In the genomic region with DNA sequence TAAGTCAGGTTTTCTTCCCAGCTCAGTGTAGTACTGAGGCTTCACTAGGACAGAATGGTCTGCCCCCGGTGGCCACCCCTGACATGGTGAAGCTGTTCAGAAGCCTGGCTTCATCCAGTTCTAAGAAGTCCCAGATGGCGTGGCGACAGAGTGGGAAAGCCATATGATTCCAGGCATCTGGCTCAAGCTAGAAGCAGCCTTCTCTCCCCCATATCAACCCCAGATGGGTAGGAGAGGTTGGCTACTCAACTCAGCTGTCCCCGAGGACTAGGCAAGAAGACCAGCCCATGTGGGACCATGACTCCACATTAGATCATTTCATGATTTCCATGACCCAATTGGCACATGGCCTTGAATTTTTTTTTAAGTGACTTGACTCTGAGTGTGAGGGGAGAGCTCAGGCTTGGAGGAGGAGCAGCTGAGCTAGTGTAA, we compare ENCODE assay signal across 9 mouse cellular contexts. TPM values are rescaled to one million over a fixed set of nuclear protein-coding genes. Genes with fewer than 3 reads are reported as not detected.
DNase-seq lines count a peak whose midpoint lies in the region; ATAC-seq lines count a peak whose summit lies in the region.
"Had no signal": no experiment of that assay in that cellular context is flagged by ENCODE, and none has a peak within 500 bp of the region (broad histone marks: within the 10 kb centered on the region; RNA-seq: fewer than 3 reads in every experiment).

No protein-coding gene starts in this region.

- peak; percentile 46; the same call in 1 of the 2 replicates for ATAC-seq in hindbrain, embryonic 15.5 days (ENCODE audit: low FRiP score, low read depth)
- ATAC-seq in hindbrain, embryonic 14.5 days (ENCODE audit: low FRiP score): no peak
- ATAC-seq in stomach, embryonic 15.5 days (ENCODE audit: insufficient read depth, low FRiP score, low read depth): peak; percentile 63; the same call in 1 of the 2 replicates
- no peak for ATAC-seq in inflammation-experienced regulatory T-cells, adult 6 months

- H3K27me3 ChIP-seq in hindbrain, embryonic 15.5 days: no peaks in the 10 kb centered on the region
- no peaks in the 10 kb centered on the region for H3K27me3 ChIP-seq in hindbrain, embryonic 14.5 days (ENCODE audit: control insufficient read depth, insufficient read depth, low read length)
- no peaks in the 10 kb centered on the region for H3K27me3 ChIP-seq in stomach, embryonic 15.5 days (replicated peaks)

- H3K4me2 ChIP-seq in hindbrain, embryonic 15.5 days: no peak overlapping the region
- no peak overlapping the region for H3K4me2 ChIP-seq in hindbrain, embryonic 14.5 days (replicated peaks)
- no peak overlapping the region for H3K4me2 ChIP-seq in stomach, embryonic 15.5 days

- H3K9me3 ChIP-seq in hindbrain, embryonic 15.5 days: no peaks in the 10 kb centered on the region
- no peaks in the 10 kb centered on the region for H3K9me3 ChIP-seq in hindbrain, embryonic 14.5 days (ENCODE audit: control insufficient read depth, low read length)
- H3K9me3 ChIP-seq in stomach, embryonic 15.5 days: no peaks in the 10 kb centered on the region

- H3K27ac ChIP-seq in hindbrain, embryonic 15.5 days (replicated peaks): no peak overlapping the region
- H3K27ac ChIP-seq in hindbrain, embryonic 14.5 days: no peak overlapping the region
- H3K27ac ChIP-seq in stomach, embryonic 15.5 days: no peak overlapping the region

- H3K4me1 ChIP-seq in hindbrain, embryonic 15.5 days (replicated peaks): peaks cover 17% of the 10 kb centered on the region
- H3K4me1 ChIP-seq in hindbrain, embryonic 14.5 days (replicated peaks; ENCODE audit: control insufficient read depth, insufficient read depth, low read length): peaks cover 11% of the 10 kb centered on the region
- no peaks in the 10 kb centered on the region for H3K4me1 ChIP-seq in stomach, embryonic 15.5 days

- no peak overlapping the region for H3K9ac ChIP-seq in hindbrain, embryonic 15.5 days
- H3K9ac ChIP-seq in hindbrain, embryonic 14.5 days: no peak overlapping the region
- H3K9ac ChIP-seq in stomach, embryonic 15.5 days: no peak overlapping the region

- no peak overlapping the region for H3K4me3 ChIP-seq in hindbrain, embryonic 15.5 days
- H3K4me3 ChIP-seq in hindbrain, embryonic 14.5 days (replicated peaks; ENCODE audit: low read length): no peak overlapping the region
- no peak overlapping the region for H3K4me3 ChIP-seq in stomach, embryonic 15.5 days (replicated peaks)

- 86% methylated on average over 4 of the region's 4 CpGs for WGBS in hindbrain, embryonic 15.5 days
- 88% methylated on average over 4 of the region's 4 CpGs for WGBS in hindbrain, embryonic 14.5 days
- 66% methylated on average over 4 of the region's 4 CpGs for WGBS in stomach, embryonic 15.5 days

- DNase-seq in hindbrain, embryonic 14.5 days (ENCODE audit: low spot score): no peak
- DNase-seq in ovary, postnatal 14 days (ENCODE audit: low spot score): peak; percentile 23
- no peak for DNase-seq in ovary, postnatal 10 days (ENCODE audit: low spot score)
- DNase-seq in forelimb bud, embryonic 11.5 days (ENCODE audit: low read depth, low spot score): peak; percentile 27
- DNase-seq in layer of hippocampus, postnatal 14 days (ENCODE audit: low spot score in 2 of 2): no peak
- DNase-seq: right cerebral cortex, postnatal 14 days had no signal

- H3K36me3 ChIP-seq in hindbrain, embryonic 15.5 days: peaks cover 23% of the 10 kb centered on the region
- peaks cover 52% of the 10 kb centered on the region for H3K36me3 ChIP-seq in hindbrain, embryonic 14.5 days (replicated peaks; ENCODE audit: control insufficient read depth, insufficient read depth)
- H3K36me3 ChIP-seq in stomach, embryonic 15.5 days: peaks cover 32% of the 10 kb centered on the region

RNA-seq across cellular contexts. Expression of a gene that starts 27.5 kb away (rescaled TPM):
- polyA plus RNA-seq in hindbrain, embryonic 15.5 days (2015; fragmentation: Nextera tagmentation; extraction: Ambion mirVana): 20.8 and 21.1 TPM in 2 replicates
- polyA plus RNA-seq in hindbrain, embryonic 14.5 days (2014; fragmentation: Nextera tagmentation; extraction: Ambion mirVana): 21.8 and 23.4 TPM in 2 replicates
- 18.6 and 20.3 TPM in 2 replicates for polyA plus RNA-seq in stomach, embryonic 15.5 days (2015; fragmentation: Nextera tagmentation; extraction: Ambion mirVana)
- 10 to 100 TPM; 18.9 to 22.6 TPM for total RNA-seq in layer of hippocampus, postnatal 14 days (2021)
- polyA plus RNA-seq in inflammation-experienced regulatory T-cells, adult 6 months (2017; shearing (Covaris generic)): not detected

Comparison
In these comparisons a context has a peak if more than half of its experiments do, and no peak if none do; other contexts are left out.
1. ATAC-seq: peak in hindbrain, embryonic 15.5 days (single experiment) and stomach, embryonic 15.5 days (single experiment); none in hindbrain, embryonic 14.5 days (single experiment) and inflammation-experienced regulatory T-cells, adult 6 months (single experiment).
2. DNase-seq: peak in ovary, postnatal 14 days (single experiment) and forelimb bud, embryonic 11.5 days (single experiment); none in hindbrain, embryonic 14.5 days (single experiment), ovary, postnatal 10 days (single experiment) and layer of hippocampus, postnatal 14 days (0 of 2).
3. RNA of a gene that starts 27.5 kb away (polyA plus RNA-seq): 21.8 to 23.4 TPM in hindbrain, embryonic 14.5 days, 20.8 to 21.1 TPM in hindbrain, embryonic 15.5 days and 18.6 to 20.3 TPM in stomach, embryonic 15.5 days; not detected in inflammation-experienced regulatory T-cells, adult 6 months; every median in the first group is over 10 times any median in the second.